Mouse (Mus musculus): Measurements from ENCODE around the gene Per2.

- TF ChIP-seq POLR2A (IDR thresholded peaks at IDR 0.05; ENCODE audit: low read depth, low read length) (no peak), CTCF (IDR thresholded peaks at IDR 0.05; ENCODE audit: extremely low read depth, insufficient read depth, insufficient read length, insufficient replicate concordance) (no peak)
Observed at GRCm38 (mm10) chr1:91457698-91458097, 1.4 kb downstream of the Per2 start.

Measured in spleen, adult 2 months (tissue).